Mouse (Mus musculus): ENCODE data around the gene Crlf1.

DNA sequence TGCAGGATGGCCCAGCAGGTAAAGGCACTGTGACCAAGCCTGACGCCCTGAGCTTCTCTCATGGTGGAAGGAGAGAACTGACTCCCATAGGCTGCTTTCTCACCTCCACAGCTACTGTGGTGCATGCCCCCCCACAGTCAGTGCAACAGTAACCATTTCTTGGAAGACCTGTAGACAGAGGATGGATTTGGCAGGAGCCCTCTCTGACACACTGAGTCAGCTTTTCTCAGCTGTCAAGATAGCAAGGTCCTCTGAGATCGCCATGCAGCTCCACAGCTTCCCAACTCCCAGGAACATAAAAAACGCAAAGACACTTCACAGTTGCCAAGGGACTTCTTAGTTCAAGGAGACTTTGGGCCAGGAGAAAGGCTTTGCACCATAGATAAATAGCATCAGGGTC, 34.5 kb upstream of the Crlf1 start:
- no peak for TF ChIP-seq GATA1 (IDR thresholded peaks at IDR 0.05; ENCODE audit: low read length)
- no peak for TF ChIP-seq TAL1 (IDR thresholded peaks at IDR 0.05; ENCODE audit: low read length)

Measured in erythroblast, embryonic 14.5 days (primary cell).